Mouse (Mus musculus): ENCODE measurements around the gene Ttc23. TPM values are rescaled to one million over a fixed set of nuclear protein-coding genes. Genes with fewer than 3 reads are reported as not detected.
A peak's percentile ranks its signal among the peaks of the same experiment; 100 is the strongest.

Gene Ttc23
- polyA plus RNA-seq, 1 experiment from 2014 or later: 14.7 TPM

GRCm38 (mm10) chr7:67728809-67729208 is 81.6 kb downstream of the Ttc23 start:
- no peaks in the 10 kb centered on the region for H3K9me3 ChIP-seq (replicated peaks; ENCODE audit: control insufficient read depth, low read length)
- no peak overlapping the region for H3K4me3 ChIP-seq (ENCODE audit: low read depth, low read length)
- ATAC-seq (no peak), DNase-seq (ENCODE audit: low spot score) (no peak)
- no peak overlapping the region for H3K27ac ChIP-seq (ENCODE audit: low read depth, low read length)
- WGBS: 89% methylated on average over 4 of the region's 4 CpGs
- H3K27me3 ChIP-seq (replicated peaks; ENCODE audit: control insufficient read depth, insufficient read depth, low read length): no peaks in the 10 kb centered on the region
- no peaks in the 10 kb centered on the region for H3K4me1 ChIP-seq (ENCODE audit: control insufficient read depth, insufficient read depth, low read length)
- H3K36me3 ChIP-seq (ENCODE audit: control insufficient read depth, insufficient read depth, low read length): peaks cover 4% of the 10 kb centered on the region; the same call in 1 of the 2 replicates
- no peak overlapping the region for H3K4me2 ChIP-seq (ENCODE audit: low read length)
- H3K9ac ChIP-seq (ENCODE audit: low read length): no peak overlapping the region

- Histone ChIP-seq H3K9ac (ENCODE audit: low read length) (no peak overlapping the region), H3K4me2 (ENCODE audit: low read length) (no peak overlapping the region), H3K27me3 (replicated peaks; ENCODE audit: control insufficient read depth, insufficient read depth, low read length) (no peaks in the 10 kb centered on the region), H3K27ac (ENCODE audit: low read depth, low read length) (no peak overlapping the region), H3K4me1 (ENCODE audit: control insufficient read depth, insufficient read depth, low read length) (no peaks in the 10 kb centered on the region), H3K9me3 (replicated peaks; ENCODE audit: control insufficient read depth, low read length) (no peaks in the 10 kb centered on the region), H3K4me3 (ENCODE audit: low read depth, low read length) (no peak overlapping the region), H3K36me3 (ENCODE audit: control insufficient read depth, insufficient read depth, low read length) (peaks cover 4% of the 10 kb centered on the region; the same call in 1 of the 2 replicates)
- DNase-seq (ENCODE audit: low spot score) (peak; percentile 45), ATAC-seq (no peak)
- WGBS: 71% methylated on average over 5 of the region's 5 CpGs
These were observed 83.4 kb downstream of the Ttc23 start for GRCm38 (mm10) chr7:67730431-67731110.

DNA sequence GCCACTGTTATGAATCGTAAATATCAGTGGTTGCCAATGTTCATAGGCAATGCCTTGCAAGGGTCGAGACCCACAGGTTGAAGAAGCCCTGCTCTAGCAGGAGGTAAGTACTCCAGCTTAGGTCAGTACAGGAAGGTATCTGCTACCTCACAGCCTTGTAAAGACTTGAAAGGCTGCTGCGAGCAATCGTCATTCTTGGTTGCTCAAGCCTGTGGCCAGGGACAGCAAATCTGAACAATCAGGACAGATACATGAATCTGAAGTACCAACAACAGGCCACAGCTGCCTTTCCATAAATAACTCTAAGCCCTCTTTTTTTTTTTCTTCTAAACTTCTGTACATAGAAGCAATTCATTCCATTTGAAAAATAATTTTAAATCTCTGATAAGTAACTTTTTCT is 85.1 kb downstream of the Ttc23 start:
- ATAC-seq: no peak
- WGBS: 87% methylated on average over 4 of the region's 4 CpGs

GRCm38 (mm10) chr7:67740382-67740781 is 93.2 kb downstream of the Ttc23 start:
- no peaks in the 10 kb centered on the region for H3K27me3 ChIP-seq (replicated peaks; ENCODE audit: control insufficient read depth, insufficient read depth, low read length)
- H3K4me1 ChIP-seq (ENCODE audit: control insufficient read depth, insufficient read depth, low read length): 0 out of 2 replicates have a peak, but pooled peaks cover 3% of the 10 kb centered on the region
- H3K36me3 ChIP-seq (ENCODE audit: control insufficient read depth, insufficient read depth, low read length): no peaks in the 10 kb centered on the region
- no peak overlapping the region for H3K27ac ChIP-seq (ENCODE audit: low read depth, low read length)
- no peaks in the 10 kb centered on the region for H3K9me3 ChIP-seq (replicated peaks; ENCODE audit: control insufficient read depth, low read length)
- DNase-seq (ENCODE audit: low spot score): no peak
- ATAC-seq: no peak
- H3K9ac ChIP-seq (ENCODE audit: low read length): no peak overlapping the region
- 90% methylated on average over 4 of the region's 4 CpGs for WGBS
- H3K4me3 ChIP-seq (ENCODE audit: low read depth, low read length): no peak overlapping the region
- H3K4me2 ChIP-seq (ENCODE audit: low read length): no peak overlapping the region

More for the DNA sequence above, 85.1 kb downstream of the Ttc23 start:
- no peaks in the 10 kb centered on the region for H3K4me1 ChIP-seq (ENCODE audit: control insufficient read depth, insufficient read depth, low read length)
- no peak overlapping the region for H3K4me2 ChIP-seq (ENCODE audit: low read length)
- H3K27me3 ChIP-seq (replicated peaks; ENCODE audit: control insufficient read depth, insufficient read depth, low read length): no peaks in the 10 kb centered on the region
- H3K9ac ChIP-seq (ENCODE audit: low read length): no peak overlapping the region
- H3K9me3 ChIP-seq (replicated peaks; ENCODE audit: control insufficient read depth, low read length): no peaks in the 10 kb centered on the region
- H3K36me3 ChIP-seq (ENCODE audit: control insufficient read depth, insufficient read depth, low read length): peaks cover 4% of the 10 kb centered on the region; the same call in 1 of the 2 replicates
- H3K27ac ChIP-seq (ENCODE audit: low read depth, low read length): no peak overlapping the region
- DNase-seq (ENCODE audit: low spot score): no peak
- no peak overlapping the region for H3K4me3 ChIP-seq (ENCODE audit: low read depth, low read length)

DNA sequence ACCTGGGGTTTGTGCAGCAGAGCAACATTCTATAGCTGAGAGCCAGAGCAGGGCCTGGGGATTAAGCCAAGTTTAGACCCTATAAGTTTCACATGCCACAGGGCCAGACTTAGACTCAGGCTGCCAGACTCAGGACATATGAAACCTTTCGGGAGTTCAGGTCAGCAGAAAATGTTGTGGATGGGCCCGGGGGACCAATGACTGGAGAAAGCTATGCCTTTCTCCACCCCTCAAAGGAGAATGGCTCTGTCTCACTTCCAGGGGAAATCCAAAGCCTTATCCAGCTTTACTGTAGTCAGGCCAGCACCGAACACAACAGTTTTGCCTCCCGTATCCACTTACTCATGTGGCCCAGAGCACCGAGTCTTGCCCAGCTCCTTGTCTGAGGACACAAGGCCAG is 93.6 kb downstream of the Ttc23 start:
- Histone ChIP-seq H3K9ac (ENCODE audit: low read length) (no peak overlapping the region), H3K9me3 (replicated peaks; ENCODE audit: control insufficient read depth, low read length) (no peaks in the 10 kb centered on the region), H3K4me1 (ENCODE audit: control insufficient read depth, insufficient read depth, low read length) (0 out of 2 replicates have a peak, but pooled peaks cover 3% of the 10 kb centered on the region), H3K36me3 (ENCODE audit: control insufficient read depth, insufficient read depth, low read length) (no peaks in the 10 kb centered on the region), H3K27ac (ENCODE audit: low read depth, low read length) (no peak overlapping the region), H3K4me2 (ENCODE audit: low read length) (no peak overlapping the region), H3K27me3 (replicated peaks; ENCODE audit: control insufficient read depth, insufficient read depth, low read length) (no peaks in the 10 kb centered on the region), H3K4me3 (ENCODE audit: low read depth, low read length) (no peak overlapping the region)
- DNase-seq (ENCODE audit: low spot score): no peak
- ATAC-seq: no peak
- WGBS: 89% methylated on average over 5 of the region's 5 CpGs

DNA sequence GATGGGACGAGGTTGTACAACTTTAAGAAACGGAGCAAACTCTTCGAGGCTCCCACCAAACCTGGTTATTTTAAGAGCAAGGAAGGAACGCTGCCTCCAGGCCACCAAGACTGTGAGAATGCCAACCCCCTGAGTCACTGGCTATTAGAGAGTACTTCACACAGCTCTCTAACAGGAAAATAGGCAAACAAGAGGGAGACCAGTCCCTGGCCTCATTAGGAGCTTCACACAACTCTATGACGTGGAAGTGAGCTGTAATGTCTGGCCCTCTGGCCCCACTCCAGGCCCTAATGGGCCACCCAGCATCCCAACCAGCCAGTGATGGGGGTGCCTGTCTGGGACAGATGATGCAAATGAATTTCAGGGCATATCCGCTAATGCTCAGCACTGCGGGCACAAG is 94.5 kb downstream of the Ttc23 start:
- no peak overlapping the region for H3K27ac ChIP-seq (ENCODE audit: low read depth, low read length)
- 45% methylated on average over 7 of the region's 7 CpGs for whole genome bisulfite sequencing
- no peak overlapping the region for H3K4me2 ChIP-seq (ENCODE audit: low read length)

DNA sequence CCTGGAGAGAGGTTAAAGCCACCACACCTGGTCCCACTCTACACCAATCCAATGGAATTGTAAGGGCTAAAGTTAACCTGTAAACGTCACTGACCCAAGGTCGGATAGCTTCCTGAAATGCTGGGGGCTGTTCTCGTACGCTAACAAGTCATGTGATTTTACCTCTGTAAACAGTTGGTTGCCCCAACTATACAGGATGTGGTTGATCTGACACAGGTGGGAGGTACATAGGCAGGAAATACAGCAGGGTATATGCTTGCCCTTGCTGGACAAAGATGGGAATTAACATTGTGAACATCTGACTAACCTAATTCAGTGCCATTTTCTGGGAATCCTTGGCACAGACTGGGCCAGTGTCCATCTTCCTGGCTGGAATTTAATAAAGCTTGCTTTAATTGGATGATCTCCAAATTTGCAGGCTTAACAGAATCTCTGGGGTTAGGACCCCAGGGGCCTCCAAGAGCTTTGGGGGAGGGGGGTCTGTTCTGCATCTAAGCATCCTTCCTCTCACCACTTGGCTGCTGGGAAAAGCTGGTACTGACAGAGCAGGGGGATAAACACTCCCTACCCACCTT is 100.6 kb downstream of the Ttc23 start:
- no peaks in the 10 kb centered on the region for H3K9me3 ChIP-seq (replicated peaks; ENCODE audit: control insufficient read depth, low read length)
- H3K4me1 ChIP-seq (ENCODE audit: control insufficient read depth, insufficient read depth, low read length): no peaks in the 10 kb centered on the region; the same call in 1 of the 2 replicates
- H3K9ac ChIP-seq (ENCODE audit: low read length): no peak overlapping the region
- no peak overlapping the region for H3K4me2 ChIP-seq (ENCODE audit: low read length)
- H3K4me3 ChIP-seq (ENCODE audit: low read depth, low read length): no peak overlapping the region
- no peak overlapping the region for H3K27ac ChIP-seq (ENCODE audit: low read depth, low read length)
- DNase-seq (ENCODE audit: low spot score): no peak
- no peaks in the 10 kb centered on the region for H3K36me3 ChIP-seq (ENCODE audit: control insufficient read depth, insufficient read depth, low read length)
- no peak for ATAC-seq
- no peaks in the 10 kb centered on the region for H3K27me3 ChIP-seq (replicated peaks; ENCODE audit: control insufficient read depth, insufficient read depth, low read length)
- WGBS: 97% methylated on average over 4 of the region's 4 CpGs

More for the DNA sequence above, 94.5 kb downstream of the Ttc23 start:
- ATAC-seq: peak; percentile 78
- no peak overlapping the region for H3K9ac ChIP-seq (ENCODE audit: low read length)
- H3K9me3 ChIP-seq (replicated peaks; ENCODE audit: control insufficient read depth, low read length): no peaks in the 10 kb centered on the region
- H3K4me1 ChIP-seq (ENCODE audit: control insufficient read depth, insufficient read depth, low read length): 0 out of 2 replicates have a peak, but pooled peaks cover 3% of the 10 kb centered on the region
- H3K27me3 ChIP-seq (replicated peaks; ENCODE audit: control insufficient read depth, insufficient read depth, low read length): no peaks in the 10 kb centered on the region
- peak; percentile 69 for DNase-seq (ENCODE audit: low spot score)
- H3K36me3 ChIP-seq (ENCODE audit: control insufficient read depth, insufficient read depth, low read length): no peaks in the 10 kb centered on the region
- H3K4me3 ChIP-seq (ENCODE audit: low read depth, low read length): no peak overlapping the region

DNA sequence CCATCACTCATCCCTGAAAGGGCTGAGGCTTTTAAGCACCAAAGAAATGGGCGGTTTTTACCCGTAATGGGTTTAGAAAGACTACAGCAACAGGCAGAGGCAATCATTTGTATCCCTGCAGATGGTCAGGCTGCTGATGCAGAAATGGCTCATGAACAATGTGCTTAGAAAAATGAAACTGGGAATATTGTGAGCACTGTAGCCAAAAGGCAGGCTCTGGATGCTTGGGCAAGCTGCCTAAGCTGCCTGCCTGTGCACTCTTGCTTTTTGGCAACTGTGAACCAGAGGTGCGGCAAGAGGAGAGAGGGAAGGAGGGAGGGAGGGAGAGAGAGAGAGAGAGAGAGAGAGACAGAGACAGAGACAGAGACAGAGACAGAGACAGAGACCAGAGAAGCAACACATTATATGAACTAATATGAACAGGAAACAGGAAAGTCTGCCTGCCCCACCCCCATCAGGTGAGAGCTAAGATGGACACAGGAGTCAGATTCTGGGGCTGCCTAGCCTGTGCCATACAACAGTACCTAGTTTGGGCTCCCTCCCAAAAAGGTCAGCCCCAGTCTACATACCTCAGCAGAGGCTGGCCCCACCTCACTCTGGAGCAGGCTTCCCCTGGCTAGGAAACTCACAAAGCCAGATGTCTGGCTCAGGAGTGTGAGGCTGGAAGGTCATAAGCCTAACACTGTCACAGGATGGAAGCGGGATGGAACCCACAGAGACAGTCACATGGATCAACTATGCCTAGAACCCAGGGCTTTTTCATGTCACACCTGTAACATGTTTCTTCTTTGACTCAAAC is 102.4 kb downstream of the Ttc23 start:
- no peaks in the 10 kb centered on the region for H3K36me3 ChIP-seq (ENCODE audit: control insufficient read depth, insufficient read depth, low read length)
- H3K27ac ChIP-seq (ENCODE audit: low read depth, low read length): no peak overlapping the region
- no peak overlapping the region for H3K4me2 ChIP-seq (ENCODE audit: low read length)
- no peaks in the 10 kb centered on the region for H3K9me3 ChIP-seq (replicated peaks; ENCODE audit: control insufficient read depth, low read length)
- no peaks in the 10 kb centered on the region; the same call in 1 of the 2 replicates for H3K4me1 ChIP-seq (ENCODE audit: control insufficient read depth, insufficient read depth, low read length)
- DNase-seq (ENCODE audit: low spot score) (peak; percentile 33), ATAC-seq (no peak)
- H3K9ac ChIP-seq (ENCODE audit: low read length): no peak overlapping the region
- no peaks in the 10 kb centered on the region for H3K27me3 ChIP-seq (replicated peaks; ENCODE audit: control insufficient read depth, insufficient read depth, low read length)
- WGBS: 80% methylated on average over 4 of the region's 4 CpGs
- no peak overlapping the region for H3K4me3 ChIP-seq (ENCODE audit: low read depth, low read length)
